Mouse (Mus musculus) heart, embryonic 14.5 days (tissue): ENCODE results near the gene Ksr1. TPM values are rescaled to one million over a fixed set of nuclear protein-coding genes. Genes with fewer than 3 reads are reported as not detected.

Source experiments
- ATAC-seq: fragments of 200-750 bp; cut with Nextera tagmentation; 2 replicates; pipeline ENCODE4 v1.8.0; 2017; ENCODE audit warnings: low read depth, moderate TSS enrichment; ENCODE audit not compliant: insufficient number of reproducible peaks, insufficient read depth, low FRiP score
- H3K27ac ChIP-seq, 2 experiments: fragments of 200-500 bp in 1 of 2; fragments of 300-500 bp in 1 of 2; sonication (generic) in 1 of 2; replicated peaks in 1 of 2; 2 replicates each; pipeline ENCODE4 v1.5.1; 2012 to 2014; ENCODE audit warnings: low read depth in 2 of 2, low read length in 2 of 2, control low read depth in 1 of 2, mild to moderate bottlenecking in 1 of 2, mixed read lengths in 1 of 2; ENCODE audit not compliant: control insufficient read depth in 1 of 2, insufficient read depth in 1 of 2
- H3K27me3 ChIP-seq: fragments of 300-500 bp; sonication (generic); 2 replicates; pipeline ENCODE4 v1.6.1; 2014; ENCODE audit warnings: mild to moderate bottlenecking, low read length, control low read depth; ENCODE audit not compliant: control insufficient read depth, insufficient read depth
- H3K36me3 ChIP-seq: fragments of 300-500 bp; sonication (generic); 2 replicates; pipeline ENCODE4 v1.6.1; 2014; ENCODE audit warnings: mild to moderate bottlenecking, control low read depth, low read length, mixed read lengths; ENCODE audit not compliant: control insufficient read depth, insufficient read depth
- H3K4me1 ChIP-seq, 2 experiments: fragments of 200-500 bp in 1 of 2; fragments of 300-500 bp in 1 of 2; sonication (generic) in 1 of 2; 2 replicates each; pipeline ENCODE4 v1.6.1; 2012 to 2014; ENCODE audit warnings: low read length in 2 of 2, control low read depth in 1 of 2, mixed read lengths in 1 of 2; ENCODE audit not compliant: control insufficient read depth in 2 of 2, insufficient read depth in 2 of 2
- H3K4me2 ChIP-seq: fragments of 300-500 bp; sonication (generic); 2 replicates; pipeline ENCODE4 v1.6.1; 2014; ENCODE audit warnings: mild to moderate bottlenecking, low read length
- H3K4me3 ChIP-seq, 2 experiments: fragments of 200-500 bp in 1 of 2; fragments of 300-500 bp in 1 of 2; sonication (generic) in 1 of 2; 2 replicates each; pipeline ENCODE4 v1.5.1; 2012 to 2014; ENCODE audit warnings: low read length in 2 of 2, mild to moderate bottlenecking in 2 of 2, control low read depth in 1 of 2, low read depth in 1 of 2, moderate library complexity in 1 of 2; ENCODE audit not compliant: control insufficient read depth in 1 of 2, insufficient read depth in 1 of 2
- H3K9ac ChIP-seq: fragments of 300-500 bp; sonication (generic); 2 replicates; pipeline ENCODE4 v1.6.1; 2014; ENCODE audit warnings: mild to moderate bottlenecking, low read length
- H3K9me3 ChIP-seq: fragments of 300-500 bp; sonication (generic); 2 replicates; pipeline ENCODE4 v1.6.1; 2016; ENCODE audit warnings: low read length, control low read depth; ENCODE audit not compliant: control insufficient read depth
- WGBS: fragments of 180-500 bp; shearing (Covaris S2); extraction: QIAGEN DNeasy Blood & Tissue Kit; methylation state at CpG from one replicate; pipeline ENCODE4 v1.1.7; 2014; 5-methylcytosine and 5-hydroxymethylcytosine counted together
- polyA plus RNA-seq: library from polyadenylated mRNA; unstranded; fragments of >200 nt; fragmentation: Nextera tagmentation; extraction: Ambion mirVana; gene quantifications from 2 replicates; pipeline ENCODE4 v1.2.1, GENCODE M21; 2014

Gene Ksr1
- polyA plus RNA-seq, 1 experiment from 2014 or later: 5.8 TPM

DNA sequence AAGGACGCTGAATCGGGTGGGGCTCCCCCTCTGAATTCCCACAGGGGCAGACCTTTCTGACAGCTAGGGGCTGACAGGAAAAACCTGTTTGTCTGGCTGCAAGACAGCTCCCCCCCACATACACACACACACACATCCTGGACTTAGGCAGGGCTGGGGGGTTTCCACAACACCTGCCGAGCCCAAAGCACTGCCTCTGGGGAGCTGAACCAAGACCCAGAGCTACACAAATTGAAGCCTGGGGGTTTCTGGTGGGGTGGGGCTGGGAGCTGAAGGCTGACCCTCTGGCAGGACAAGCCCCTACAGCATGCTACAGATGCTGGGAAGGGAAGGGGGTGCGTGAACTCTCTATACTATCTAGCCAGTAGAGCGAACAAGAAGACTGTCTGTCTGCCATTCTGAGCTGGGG is 42.7 kb downstream of the Ksr1 start:
- no peaks in the 10 kb centered on the region for H3K9me3 ChIP-seq
- no peaks in the 10 kb centered on the region for H3K27me3 ChIP-seq
- H3K9ac ChIP-seq: no peak overlapping the region
- whole genome bisulfite sequencing: 55% methylated on average over 5 of the region's 5 CpGs
- no peak overlapping the region for H3K4me2 ChIP-seq
- H3K36me3 ChIP-seq: peaks cover 4% of the 10 kb centered on the region; the same call in 1 of the 2 replicates
- no peak for ATAC-seq
- peaks cover 16 to 20% of the 10 kb centered on the region in 2 experiments for H3K4me1 ChIP-seq
- H3K27ac ChIP-seq: no peak overlapping the region
- no peak overlapping the region for H3K4me3 ChIP-seq

DNA sequence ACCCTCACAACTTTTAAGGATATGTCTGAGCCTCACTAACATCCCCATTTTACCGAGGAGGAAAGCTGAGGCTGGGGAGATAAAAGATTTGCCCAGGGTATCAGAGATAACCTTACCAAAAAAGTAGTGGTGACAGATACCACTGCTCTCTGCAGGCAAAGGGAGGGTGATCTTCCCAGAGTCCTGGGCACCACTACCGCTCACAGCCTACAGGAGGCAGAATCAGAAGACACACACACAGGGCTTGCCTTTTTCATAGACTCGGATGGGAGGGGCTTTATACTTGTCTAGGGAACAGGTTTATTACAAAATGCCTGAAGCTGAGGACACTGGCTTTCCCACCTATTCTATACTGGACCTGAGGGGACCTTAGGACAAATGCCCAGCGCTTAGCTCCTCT is 43.9 kb downstream of the Ksr1 start:
- no peaks in the 10 kb centered on the region for H3K27me3 ChIP-seq
- H3K4me3 ChIP-seq: no peak overlapping the region
- no peak for ATAC-seq
- H3K4me1 ChIP-seq: peaks cover 18 to 25% of the 10 kb centered on the region in 2 experiments
- WGBS: 66% methylated on average over 4 of the region's 4 CpGs
- peaks cover 4% of the 10 kb centered on the region; the same call in 1 of the 2 replicates for H3K36me3 ChIP-seq
- H3K27ac ChIP-seq: no peak overlapping the region
- no peak overlapping the region for H3K9ac ChIP-seq
- no peak overlapping the region for H3K4me2 ChIP-seq
- no peaks in the 10 kb centered on the region for H3K9me3 ChIP-seq

DNA sequence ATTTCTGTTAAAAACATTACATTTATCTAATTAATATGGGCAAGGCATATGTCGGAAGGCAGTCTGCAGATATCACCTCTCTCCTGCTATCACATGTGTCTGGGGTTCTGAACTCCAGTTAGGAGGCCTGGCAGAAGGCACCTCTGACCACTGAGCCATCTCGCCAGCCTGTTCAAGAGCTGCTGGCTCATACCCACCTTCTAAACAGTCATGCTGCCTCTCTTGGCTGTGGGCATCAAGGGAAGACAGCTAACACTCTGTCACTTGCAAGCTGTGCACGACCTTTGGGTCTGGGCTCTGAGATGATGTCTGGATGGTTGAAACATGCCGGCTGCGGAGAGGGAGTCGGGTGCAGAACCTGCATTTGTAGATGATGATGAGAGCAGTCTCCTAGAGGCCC is 44.6 kb downstream of the Ksr1 start:
- peaks cover 4% of the 10 kb centered on the region; the same call in 1 of the 2 replicates for H3K36me3 ChIP-seq
- no peak overlapping the region for H3K27ac ChIP-seq
- WGBS: 93% methylated on average over 6 of the region's 6 CpGs
- no peak overlapping the region for H3K4me3 ChIP-seq
- ATAC-seq: no peak
- H3K9ac ChIP-seq: no peak overlapping the region
- H3K9me3 ChIP-seq: no peaks in the 10 kb centered on the region
- H3K27me3 ChIP-seq: no peaks in the 10 kb centered on the region
- peaks cover 20 to 25% of the 10 kb centered on the region in 2 experiments for H3K4me1 ChIP-seq
- H3K4me2 ChIP-seq: no peak overlapping the region

DNA sequence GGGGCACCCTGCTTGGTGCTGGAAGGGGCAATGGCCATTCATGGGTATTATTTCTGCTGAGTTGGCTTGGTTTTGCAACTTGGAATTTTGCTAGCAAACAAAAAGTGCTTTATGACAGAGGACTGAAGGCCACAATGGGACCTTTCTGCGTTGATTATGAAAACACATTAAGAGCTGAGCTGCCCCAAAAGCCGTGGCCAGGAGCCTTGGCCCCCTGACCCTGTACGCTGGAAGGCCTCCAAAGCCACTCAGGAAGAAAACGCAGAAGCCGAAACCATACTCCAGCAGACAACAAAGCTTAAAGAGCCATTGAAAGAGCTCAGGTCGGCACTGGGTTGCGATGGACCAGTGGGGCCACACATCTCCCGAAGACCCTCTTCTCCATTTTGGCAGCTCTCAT is 47.2 kb downstream of the Ksr1 start:
- Histone ChIP-seq H3K36me3 (peaks cover 4% of the 10 kb centered on the region; the same call in 1 of the 2 replicates), H3K4me2 (no peak overlapping the region), H3K27ac (no peak overlapping the region), H3K4me3 (no peak overlapping the region), H3K9ac (no peak overlapping the region), H3K27me3 (no peaks in the 10 kb centered on the region), H3K9me3 (no peaks in the 10 kb centered on the region), H3K4me1 (peaks cover 40 to 50% of the 10 kb centered on the region in 2 experiments)
- whole genome bisulfite sequencing: 69% methylated on average over 8 of the region's 8 CpGs
- ATAC-seq: no peak

DNA sequence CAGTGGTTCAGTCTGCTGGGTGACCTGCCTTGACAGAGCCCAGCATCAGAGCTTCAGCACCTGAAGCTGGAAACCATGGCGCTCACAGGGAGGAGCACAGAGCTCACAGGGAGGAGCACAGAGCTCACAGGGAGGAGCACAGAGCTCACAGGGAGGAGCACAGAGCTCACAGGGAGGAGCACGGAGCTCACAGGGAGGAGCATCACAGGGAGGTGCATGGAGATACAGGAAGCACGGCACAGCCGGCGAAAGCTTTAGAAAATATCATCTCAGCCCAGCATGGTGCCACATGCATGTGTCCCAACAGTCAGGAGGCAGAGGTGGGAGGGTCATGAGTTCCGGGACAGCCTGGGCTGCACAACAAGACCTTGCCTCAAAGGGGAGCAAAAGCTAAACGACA is 48.5 kb downstream of the Ksr1 start:
- H3K9me3 ChIP-seq: no peaks in the 10 kb centered on the region
- no peak for ATAC-seq
- no peak overlapping the region for H3K9ac ChIP-seq
- WGBS: 86% methylated on average over 7 of the region's 7 CpGs
- H3K4me1 ChIP-seq: peaks cover 46 to 63% of the 10 kb centered on the region in 2 experiments
- peaks cover 4% of the 10 kb centered on the region; the same call in 1 of the 2 replicates for H3K36me3 ChIP-seq
- H3K27ac ChIP-seq: no peak overlapping the region
- H3K4me2 ChIP-seq: no peak overlapping the region
- H3K27me3 ChIP-seq: no peaks in the 10 kb centered on the region
- no peak overlapping the region for H3K4me3 ChIP-seq

DNA sequence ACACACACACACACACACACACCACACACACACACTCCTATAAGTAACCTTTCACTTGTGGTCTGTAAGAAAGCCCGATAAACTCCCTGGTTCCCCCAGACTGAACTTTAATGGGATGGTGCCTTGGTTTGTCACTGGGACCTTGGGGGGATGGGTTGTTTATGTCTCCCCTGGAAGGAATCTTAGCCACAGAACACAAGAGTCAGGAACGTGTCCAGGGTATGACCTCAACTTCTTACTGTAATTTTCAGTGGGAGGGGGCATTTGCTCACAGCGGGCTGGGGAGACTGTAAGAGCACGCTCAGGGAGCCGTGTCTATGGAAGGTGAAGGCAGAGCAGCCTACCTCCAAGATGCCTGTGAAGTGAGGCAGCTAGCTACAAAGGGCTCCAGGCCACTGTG is 49.5 kb downstream of the Ksr1 start:
- H3K4me1 ChIP-seq: peaks cover 50 to 69% of the 10 kb centered on the region in 2 experiments
- no peaks in the 10 kb centered on the region for H3K9me3 ChIP-seq
- H3K9ac ChIP-seq: no peak overlapping the region
- H3K4me2 ChIP-seq: no peak overlapping the region
- H3K4me3 ChIP-seq: no peak overlapping the region
- H3K27me3 ChIP-seq: no peaks in the 10 kb centered on the region
- ATAC-seq: no peak
- peaks cover 2% of the 10 kb centered on the region; the same call in 1 of the 2 replicates for H3K36me3 ChIP-seq
- 69% methylated on average over 5 of the region's 5 CpGs for WGBS
- no peak overlapping the region for H3K27ac ChIP-seq

DNA sequence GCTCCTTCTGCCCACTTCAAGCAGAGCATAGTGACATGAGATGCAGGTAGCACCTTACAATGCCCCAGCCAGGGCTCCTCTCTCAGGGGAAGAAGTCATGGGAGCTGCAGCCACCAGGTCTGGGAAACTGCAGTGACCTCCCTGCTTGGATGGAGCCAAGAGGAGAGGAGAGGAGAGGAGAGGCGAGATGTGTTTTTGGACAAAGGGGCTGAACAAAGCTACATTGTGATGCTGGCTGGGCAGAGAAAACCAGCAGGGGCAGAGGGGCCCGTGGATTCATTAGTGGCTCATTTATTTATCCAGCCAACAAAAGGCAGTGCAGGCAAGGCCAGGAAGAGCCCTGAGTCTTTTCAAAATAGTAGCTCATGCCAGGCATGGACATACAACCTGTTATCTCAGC is 50.5 kb downstream of the Ksr1 start:
- Histone ChIP-seq H3K27me3 (no peaks in the 10 kb centered on the region), H3K36me3 (no peaks in the 10 kb centered on the region), H3K27ac (peak overlapping the region; percentile 85 to 94; a peak in 3 of 4 replicates), H3K4me1 (peaks cover 49 to 69% of the 10 kb centered on the region in 2 experiments), H3K9me3 (no peaks in the 10 kb centered on the region), H3K4me3 (no peak overlapping the region), H3K4me2 (no peak overlapping the region), H3K9ac (no peak overlapping the region)
- 41% methylated on average over 2 of the region's 2 CpGs for WGBS
- ATAC-seq: no peak

DNA sequence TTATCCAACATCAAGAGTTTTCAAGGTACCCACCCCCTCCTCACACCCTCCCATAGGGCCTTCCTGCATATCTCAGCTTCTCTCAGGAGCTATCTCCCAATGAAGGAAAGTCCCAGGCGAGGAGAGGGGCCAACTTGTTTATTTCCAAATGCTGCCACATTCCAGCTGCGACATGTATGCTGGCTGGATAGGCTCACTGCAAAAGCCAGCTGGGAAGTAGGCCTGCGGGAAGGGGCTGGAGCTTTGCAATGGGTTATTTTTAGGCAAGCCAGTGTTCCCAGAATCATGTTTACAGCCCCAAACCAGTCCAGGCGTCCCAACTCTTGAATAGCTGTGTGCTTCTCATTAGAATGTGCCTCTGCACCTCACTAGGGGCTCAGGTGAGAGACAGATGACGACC is 51.5 kb downstream of the Ksr1 start:
- Histone ChIP-seq H3K27me3 (no peaks in the 10 kb centered on the region), H3K9me3 (no peaks in the 10 kb centered on the region), H3K9ac (peak overlapping the region; percentile 49; the same call in 1 of the 2 replicates), H3K4me1 (peaks cover 49 to 65% of the 10 kb centered on the region in 2 experiments), H3K27ac (peak overlapping the region; percentile 85 to 94), H3K36me3 (no peaks in the 10 kb centered on the region), H3K4me2 (peak overlapping the region; percentile 24; the same call in 1 of the 2 replicates), H3K4me3 (no peak overlapping the region)
- ATAC-seq: 0 out of 2 replicates have a peak, but pooled peaks have one; percentile 15
- 11% methylated on average over 5 of the region's 5 CpGs for WGBS
